Mouse (Mus musculus) R1 (cell line): ENCODE measurements around the gene Usp39.
A peak's percentile ranks its signal among the peaks of the same experiment; 100 is the strongest.

ENCODE experiments used
- DNase-seq: peaks from one replicate; pipeline ENCODE4 v3.0.0-alpha.2; 2018; ENCODE audit warnings: low read depth, low spot score

Gene Usp39

DNA sequence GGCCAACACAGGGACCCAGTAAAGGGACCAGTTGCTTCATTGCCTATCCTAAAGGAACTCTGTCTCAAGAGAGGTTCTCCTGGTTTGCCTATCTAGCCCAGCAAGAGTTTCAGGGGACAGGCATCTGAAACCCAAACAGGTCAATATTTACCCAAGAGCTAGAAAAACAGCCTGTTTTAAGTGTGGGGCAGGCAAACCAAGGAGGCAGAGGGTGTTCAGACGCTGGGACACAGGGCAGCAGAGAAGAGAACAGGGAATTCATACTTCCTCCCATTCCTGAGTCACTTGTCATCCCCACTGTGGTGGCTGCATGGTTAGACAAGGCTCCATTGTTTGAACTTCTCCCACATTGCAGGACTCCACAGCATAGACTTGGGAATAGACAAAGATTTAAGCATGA is 26.6 kb upstream of the Usp39 start:
- DNase-seq, result no peak

DNA sequence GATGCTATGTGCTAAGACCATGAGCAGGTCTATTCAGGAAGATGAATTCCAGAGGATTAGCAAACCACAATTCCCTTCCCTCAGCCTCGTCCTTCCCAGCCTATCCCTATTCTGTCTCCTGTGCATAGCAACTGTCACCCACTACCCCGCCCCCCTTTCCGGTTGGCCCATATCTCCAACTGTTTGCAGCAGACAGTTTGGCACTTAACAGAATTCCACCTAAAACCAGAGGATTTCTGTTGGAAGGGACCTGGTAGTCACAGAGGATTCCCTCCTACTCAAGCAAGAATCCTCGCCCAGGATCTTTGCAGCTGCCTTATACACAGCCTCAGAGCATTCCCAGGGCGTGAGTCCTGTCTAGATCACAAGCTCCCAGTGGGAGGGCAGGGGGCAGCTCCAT is 26.2 kb upstream of the Usp39 start:
- peak; percentile 65 for DNase-seq

DNA sequence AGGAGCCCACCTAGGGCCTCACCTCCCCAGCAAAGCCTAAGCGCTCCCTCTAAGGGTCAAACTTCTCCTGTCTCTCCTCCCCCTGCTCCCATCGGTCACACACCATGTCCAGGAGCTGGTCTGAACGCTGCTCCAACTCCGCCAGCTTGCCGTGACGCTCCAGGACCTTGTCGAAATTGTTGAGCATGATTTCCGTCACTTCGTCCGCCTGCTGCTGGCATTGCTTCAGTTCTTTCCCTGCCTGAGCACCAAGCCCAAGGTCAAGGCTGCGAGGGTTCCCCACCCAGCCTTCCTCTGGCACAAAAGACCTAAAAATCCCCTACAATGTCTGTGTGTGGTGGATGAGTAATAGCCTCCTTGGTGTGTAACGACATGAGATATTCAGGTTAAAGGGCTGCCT is 25.1 kb upstream of the Usp39 start:
- no peak for DNase-seq

DNA sequence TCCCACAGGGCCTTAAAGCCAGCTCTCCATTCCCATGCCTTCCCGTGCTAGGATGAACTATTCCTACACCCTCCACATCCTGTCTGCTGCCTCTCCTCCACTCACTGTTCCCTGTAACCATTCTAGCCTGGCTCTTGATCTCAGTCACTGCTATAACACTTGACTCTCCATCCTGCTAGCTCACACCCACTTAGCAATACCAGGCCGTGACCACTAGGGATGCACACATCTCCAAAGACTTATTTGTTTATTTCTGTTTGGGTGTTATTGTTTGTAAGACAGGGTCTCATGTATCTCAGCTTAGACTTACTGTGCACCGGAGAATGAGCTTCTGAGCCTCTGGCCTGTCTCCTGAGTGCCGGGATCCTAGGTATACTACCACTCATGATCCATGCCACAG is 24.6 kb upstream of the Usp39 start:
- DNase-seq, result peak; percentile 52

DNA sequence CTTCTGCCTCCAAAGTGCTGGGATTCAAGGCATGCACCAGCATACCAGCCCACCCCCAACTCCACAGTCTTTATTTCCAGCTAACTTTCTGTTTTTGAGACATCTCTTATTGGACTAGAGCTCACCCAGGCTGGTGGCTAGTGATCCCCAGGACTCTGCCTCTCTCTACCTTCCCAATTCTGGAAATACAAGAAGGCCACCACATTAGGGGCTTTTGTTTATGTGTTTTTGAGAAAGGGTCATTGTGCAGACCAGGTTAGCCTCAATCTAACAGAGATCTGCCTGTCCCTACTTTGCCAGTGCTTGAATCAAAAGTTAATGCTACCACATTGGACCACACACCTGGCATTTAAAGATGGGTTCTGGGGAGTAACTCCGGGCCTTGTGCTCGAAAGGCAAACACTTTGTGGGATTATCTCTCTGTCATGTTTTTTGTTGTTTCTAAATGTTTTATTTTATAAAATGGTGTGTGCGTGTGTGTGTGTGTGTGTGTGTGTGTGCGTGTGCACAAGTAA is 22.5 kb upstream of the Usp39 start:
- no peak for DNase-seq

DNA sequence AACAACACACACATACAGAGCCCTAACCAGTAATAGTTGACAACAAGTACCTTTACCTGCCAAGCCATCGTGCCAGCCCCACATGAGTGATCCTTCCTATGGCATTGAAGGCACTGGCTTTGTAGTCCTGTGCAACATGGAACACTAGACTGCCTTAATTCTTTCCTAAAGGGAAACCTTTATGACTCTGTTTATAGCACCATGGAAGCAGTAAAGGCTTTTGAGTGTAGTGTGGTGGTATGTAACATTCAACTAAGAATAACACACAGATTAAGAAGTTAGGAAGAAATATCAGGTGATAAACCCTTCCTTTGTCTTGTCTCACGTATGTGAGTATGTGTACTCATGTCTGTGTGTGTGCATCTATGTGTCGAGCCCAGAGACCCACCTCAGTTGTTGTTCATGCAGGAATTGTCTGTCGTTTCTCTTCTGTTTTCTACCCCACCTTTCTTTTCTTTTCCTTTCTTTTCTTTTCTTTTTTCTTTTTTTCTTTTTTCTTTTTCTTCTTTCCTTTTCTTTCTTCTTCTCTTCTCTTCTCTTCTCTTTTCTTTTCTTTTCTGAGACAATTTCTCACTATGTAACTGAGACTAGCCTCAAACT is 22.0 kb upstream of the Usp39 start, which contains the start of gene Rnf181:
Gene Rnf181, minus strand, starts transcription at position 113 of the 600 bp plus-strand sequence.
- DNase-seq, result no peak

DNA sequence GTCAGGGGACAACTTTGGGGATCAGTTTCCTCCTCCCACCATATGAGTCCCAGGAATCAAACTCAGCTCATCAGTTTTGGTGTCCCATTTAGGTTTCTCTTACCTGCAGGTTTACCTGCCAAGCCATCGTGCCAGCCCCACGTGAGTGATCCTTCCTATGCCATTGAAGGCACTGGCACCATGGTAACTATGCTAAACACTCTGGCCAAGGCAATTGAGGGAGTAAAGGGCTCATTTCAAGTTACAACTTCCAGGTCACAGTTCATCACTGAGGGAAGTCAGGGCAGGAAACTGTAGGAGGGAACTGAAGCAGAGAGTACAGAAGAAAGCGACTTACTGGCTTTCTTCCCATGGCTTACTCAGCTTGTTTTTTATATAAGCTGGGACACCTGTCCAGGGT is 21.3 kb upstream of the Usp39 start:
- DNase-seq, result no peak

DNA sequence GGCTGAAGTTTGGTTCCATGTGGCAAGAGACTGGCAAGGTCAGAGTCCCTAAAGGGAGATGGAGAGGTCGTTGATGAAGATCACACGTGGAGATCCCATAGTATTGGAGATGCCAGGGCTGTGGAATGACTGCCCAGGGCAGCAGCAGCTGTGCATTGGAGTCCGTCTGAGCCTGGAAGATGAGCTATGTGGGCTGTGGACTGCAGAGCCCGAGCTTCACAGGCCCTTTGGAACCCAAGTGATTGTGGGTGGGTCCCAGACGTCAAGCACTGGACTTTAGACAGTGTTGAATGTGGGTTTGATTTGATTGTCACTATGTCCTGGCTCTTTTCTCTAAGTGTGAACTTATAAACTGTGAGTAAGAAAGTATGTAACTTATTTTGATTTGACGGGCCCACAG is 20.0 kb upstream of the Usp39 start:
- DNase-seq, result no peak

DNA sequence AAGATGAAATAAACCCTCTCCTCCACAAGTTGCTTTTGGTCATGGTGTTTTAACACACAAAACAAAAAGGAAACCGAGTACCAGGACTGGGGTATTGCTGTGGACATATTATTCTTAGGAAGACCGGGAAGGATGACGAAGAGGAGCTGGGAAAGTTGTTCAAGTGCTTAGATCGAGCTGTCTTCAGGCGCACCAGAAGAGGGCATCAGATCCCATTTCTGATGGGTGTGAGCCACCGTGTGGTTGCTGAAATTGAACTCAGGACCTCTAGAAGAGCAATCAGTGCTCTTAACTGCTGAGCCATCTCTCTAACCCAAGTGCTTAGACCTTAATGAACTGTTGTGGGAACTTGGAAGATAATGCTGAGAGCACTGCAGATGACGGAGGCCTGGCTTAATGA is 19.0 kb upstream of the Usp39 start:
- peak; percentile 22 for DNase-seq

DNA sequence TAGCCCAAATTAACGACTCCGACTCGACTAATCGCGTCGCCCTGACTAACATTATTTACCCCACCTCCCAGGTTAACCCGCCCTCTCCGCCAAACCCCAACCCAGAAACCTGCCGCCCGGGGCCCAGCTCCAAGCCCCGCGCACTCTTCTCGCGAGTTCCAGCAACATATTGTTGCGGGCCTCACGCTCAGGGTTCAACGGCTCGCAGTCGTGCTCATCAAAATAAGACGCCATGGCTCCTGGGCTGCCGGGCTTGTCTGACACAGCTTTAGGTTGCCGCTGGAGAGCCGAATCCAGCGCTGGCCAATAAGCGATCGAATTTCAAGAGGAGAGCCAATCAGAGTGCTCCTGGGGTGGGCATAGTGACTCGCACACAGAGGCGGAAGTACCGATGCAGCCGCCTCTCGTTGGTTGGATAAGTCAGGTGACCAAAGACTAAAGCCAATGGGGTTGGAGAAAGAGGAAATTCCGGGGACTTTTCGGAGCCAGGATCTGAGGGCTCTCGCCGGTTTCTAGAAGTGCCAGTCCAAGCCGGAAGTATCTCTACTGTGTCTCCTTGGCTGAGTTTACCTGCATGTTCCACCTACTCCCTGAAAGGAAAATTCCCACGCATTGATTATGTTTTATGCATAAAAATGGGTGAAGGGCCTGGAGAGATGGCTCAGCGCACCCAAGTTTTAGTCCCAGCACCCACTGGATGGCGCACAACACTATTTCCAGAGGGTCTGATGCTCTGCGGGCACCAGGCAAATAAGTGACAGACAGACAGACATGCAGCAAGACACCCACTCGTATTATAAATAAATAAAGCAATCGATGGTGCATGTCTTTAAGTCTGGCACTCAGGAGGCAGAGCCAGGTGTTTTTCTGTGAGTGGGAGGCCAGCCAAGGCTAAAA is 17.4 kb upstream of the Usp39 start:
- peak; percentile 99 for DNase-seq

DNA sequence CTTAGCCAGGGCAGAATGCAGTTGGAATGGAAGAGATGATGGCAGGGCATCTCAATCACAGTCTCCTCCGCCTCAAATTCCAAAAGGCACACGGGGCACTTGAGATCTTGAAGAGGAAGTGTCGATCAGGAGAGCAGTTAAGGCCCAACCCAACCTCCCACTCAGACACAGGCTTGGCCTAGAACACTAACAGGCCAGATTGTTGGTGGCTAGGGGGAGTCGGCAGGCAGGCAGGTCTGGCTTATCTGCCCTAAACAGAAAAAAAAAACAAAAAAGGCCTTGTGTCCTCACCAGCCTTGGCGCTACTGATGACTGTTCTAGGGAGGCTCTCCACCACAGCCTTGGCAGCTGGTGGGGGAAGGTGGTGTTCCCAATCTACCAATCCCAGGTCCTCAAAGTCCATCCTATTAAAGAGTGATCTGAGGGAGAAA is 16.2 kb upstream of the Usp39 start:
- DNase-seq, result peak; percentile 41

DNA sequence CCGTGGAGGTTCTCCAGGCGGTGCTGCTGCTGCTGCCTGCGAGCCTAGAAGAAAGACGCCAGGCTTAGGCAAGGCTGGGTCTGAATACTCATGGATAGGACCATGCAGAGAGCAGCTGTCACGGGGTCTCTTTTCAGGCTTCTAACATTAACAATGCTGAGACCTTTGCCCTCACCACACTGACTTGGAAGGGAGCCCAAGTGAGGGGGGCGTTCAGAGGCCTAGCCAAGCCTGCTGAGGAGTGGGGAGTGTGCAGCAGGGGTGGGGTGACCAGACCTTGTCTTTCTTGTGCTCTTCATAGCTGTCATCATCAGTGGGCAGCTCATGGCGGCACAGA is 15.6 kb upstream of the Usp39 start:
- DNase-seq, result peak; percentile 21

DNA sequence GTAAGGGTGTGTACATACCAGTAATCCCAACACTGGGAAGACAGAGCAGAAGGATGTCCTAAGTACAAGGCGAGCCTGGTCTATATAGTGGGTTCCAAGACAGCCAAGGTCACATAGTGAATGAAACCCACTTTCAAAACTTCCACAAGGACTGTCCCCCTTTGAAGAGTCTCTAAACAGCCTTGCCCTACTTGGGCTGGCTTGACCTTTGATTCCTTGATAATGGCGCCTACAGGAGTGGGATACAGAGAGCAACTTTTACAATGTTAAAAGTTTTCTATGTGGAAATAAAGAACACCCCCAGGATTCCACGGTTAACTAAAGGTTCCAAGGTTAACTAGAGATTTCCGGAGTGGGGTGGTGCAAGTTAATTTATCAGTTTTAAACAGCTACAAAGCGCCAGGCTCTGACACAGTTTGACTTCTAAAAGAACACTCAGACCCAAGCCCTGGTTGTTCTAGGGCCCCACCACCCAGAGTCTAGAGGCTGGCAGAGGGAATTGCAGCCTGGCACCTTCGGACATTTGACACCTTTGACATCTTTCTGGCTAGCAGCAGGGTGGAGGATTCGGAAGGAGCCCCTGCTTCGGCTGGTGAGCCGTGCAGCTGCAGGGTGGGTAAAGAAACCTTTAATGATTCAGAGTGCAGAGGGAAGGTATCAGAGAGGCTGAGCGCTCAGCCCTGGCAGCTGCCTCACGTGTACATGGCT is 15.1 kb upstream of the Usp39 start:
- peak; percentile 58 for DNase-seq

DNA sequence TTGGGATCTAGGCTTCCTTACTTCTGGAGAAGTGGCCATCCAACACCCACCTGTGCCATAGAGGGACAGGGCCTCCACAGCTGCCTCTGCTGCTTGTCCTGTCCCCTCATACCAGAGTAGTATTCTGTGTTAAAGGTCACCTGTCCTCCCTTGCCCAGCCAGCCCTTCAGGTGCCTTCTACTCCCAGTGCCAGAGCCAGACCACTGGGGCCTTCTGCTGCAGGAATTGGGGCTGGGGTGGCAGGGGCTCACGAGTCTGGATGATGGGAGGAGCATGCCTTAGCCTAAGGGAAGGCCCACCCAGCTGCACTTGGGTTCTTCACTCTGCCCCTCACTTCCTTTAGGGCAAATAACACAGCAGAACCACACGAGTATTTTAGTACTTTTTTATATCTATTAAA is 14.4 kb upstream of the Usp39 start:
- no peak for DNase-seq

DNA sequence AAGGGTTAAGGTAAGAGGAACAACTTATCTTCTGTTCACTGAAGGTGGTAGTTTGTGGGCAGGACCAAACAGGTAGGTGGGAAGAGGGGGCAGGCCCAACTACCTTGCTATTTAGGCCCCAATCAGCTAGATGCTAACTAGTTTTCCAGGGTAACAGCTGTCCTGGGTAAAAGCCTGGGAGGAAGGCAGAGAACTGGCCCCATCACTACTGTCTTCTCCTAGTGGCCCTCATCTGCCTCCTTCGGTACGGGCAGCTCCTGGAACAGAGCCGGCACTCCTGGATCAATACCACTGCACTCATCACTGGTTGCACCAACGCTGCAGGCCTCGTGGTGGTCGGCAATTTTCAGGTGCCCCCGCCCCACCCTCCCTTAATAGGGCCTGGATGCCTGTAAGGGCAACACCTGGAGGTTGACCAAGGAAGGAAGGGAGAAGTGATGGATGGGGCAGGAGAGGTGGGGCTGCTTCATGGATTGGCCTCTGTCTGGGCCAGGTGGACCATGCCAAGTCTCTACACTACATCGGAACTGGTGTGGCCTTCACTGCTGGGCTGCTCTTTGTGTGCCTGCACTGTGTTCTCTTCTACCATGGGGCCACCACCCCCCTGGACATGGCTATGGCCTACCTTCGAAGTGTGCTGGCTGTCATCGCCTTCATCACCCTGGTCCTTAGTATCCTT is 13.2 kb upstream of the Usp39 start:
- no peak for DNase-seq

DNA sequence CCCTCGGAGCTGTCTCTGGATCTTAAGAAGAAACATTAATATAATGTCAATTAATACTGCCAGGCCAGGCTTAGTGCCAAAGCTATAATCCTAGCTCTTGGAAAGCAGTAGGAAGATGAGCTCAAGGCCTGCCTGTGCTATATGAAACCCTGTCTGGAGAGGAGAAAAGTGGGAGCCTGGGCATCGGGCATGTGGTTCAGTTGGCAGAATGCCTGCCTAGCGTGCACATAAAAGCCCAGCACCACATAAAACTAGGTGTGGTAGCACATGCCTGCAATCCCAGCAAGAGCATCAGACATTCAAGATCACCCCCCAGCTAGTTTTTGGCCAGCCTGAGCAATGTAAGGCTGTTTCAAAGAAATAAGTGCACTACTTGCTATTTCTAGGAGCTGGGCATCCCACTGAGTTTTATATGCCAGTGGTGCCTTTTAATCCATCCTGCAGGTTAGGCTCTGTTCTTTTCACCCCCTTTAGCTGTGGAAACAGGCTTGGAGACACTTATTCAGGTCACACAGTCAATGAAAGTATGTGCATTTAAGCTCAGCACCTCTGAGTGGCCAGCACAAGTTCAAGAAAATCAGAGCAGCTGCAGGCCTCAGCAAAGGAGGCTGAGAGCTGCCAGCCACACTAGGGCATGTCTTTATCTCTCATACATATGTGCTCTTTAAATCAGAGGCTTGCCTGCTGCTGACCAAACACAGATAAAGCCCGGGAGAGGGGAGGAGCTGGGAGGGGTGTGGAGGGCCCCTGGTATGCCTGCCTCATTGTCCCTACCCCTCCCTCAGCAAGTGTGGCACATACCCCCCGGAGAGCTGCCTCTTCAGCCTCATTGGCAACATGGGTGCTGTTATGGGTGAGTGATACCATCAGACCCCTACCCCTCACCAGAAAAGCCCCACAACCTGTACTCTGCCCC is 12.4 kb upstream of the Usp39 start:
- no peak for DNase-seq

DNA sequence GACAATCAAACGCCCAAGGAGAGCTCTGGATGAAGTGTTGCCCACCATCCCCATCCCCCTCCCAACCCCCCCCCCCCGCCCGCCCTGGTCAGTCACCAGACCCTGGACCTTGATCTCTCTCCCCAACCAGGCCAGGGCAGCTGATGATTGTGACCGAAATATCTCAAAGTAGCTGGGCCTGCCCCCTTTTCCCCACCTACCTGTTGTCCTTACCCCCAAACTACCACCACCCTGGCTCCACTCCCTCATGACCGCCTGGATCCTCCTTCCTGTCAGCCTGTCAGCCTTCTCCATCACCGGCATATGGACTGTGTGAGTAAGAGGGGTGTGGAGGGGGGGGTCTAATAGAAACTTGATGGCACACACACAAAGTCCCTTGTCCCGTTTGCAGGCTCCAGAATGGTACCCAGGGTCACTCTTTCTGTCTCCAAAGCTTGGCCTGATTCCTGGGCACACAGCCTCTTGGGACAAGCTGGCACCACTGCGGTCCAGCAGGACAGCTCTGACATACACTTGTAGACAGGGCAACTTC is 11.1 kb upstream of the Usp39 start:
- no peak for DNase-seq

DNA sequence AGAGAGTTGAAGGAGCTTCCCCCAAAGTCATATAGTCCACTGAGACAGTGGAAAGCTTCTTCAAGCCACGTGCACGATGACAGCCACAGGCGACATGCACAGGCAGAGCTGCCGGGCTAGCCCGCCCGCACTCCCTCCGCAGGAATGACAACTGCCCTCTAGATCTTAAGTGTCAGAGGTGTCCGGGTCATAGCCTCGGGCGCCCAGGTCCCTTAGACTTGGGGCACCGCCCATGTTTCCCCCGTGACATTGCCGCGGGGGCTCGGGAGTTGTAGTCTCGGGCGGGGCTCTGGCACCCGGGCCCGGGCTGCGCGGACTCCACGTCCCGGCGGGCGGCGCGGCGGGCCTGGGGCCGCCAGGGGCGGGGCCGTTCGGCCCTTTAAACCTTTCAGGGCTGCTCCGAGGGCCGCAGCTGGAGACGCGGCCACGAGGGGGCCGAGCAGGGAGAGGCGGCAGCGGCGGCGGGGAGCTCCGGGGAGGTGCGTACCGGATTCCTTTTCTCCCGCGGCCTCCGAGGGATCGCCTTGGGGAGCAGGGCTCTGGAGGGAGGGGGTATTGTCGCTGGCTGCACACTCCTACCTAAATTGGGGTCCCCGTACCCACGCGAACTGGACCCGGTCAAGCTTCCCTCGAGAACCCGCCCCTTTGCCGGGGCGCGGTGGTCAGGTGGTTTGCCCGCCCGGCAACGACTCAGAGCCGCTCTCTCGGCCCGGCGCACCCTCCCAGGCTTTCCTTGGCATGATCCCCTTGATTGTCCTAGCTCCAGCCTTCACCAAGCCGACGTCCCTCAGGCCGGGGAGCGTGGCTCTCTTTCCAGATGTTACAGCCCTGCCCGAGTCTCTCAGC is 10.3 kb upstream of the Usp39 start, which contains the start of gene Tmem150a:
Gene Tmem150a, plus strand, starts transcription at position 382 of the 846 bp plus-strand sequence.
- peak; percentile 85 for DNase-seq

DNA sequence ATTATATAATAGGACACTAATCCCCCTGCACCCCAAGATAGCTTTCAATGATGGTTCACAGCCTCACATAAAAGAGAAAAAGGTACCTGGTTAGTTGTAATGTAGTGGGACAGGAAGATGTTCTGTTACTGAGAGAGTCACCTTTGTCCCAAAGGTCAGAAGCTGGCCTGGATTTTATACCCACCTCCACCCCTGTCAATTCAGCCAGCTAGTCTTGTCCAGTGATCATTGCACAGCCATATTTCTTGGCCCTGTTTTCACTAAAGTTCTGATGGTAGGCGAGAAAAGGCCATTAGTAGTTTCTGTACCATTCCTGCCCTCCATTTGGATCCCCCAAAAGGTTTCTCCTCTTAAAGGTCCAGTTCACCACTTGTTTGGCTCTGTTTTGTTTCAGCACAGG is 9.0 kb upstream of the Usp39 start:
- DNase-seq, result no peak
